Mouse (Mus musculus): ENCODE data around the gene Patl2. TPM values are rescaled to one million over a fixed set of nuclear protein-coding genes. Genes with fewer than 3 reads are reported as not detected.

Patl2 gene
- polyA plus RNA-seq, 1 experiment: not detected

DNA sequence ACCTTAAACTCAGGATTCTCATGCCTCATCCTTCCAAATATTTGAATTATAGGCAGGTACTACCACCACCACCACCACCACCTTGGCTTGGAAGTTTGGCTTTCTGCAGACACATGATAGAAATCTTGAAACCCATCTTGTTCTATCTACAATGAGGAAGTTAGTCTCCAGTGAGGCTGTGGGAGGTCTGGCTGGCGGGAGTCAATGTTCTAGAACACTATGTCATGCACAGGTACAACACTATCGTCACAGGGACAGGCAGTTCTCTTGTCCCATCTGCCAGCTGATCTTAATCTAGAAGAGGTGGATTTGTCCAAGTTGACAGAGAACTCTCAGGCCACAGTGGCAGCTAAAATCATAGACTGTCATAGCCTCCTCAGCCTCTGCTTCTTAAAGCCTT, 53.4 kb downstream of the Patl2 start:
- Histone ChIP-seq H3K4me3 (ENCODE audit: low read depth, low read length) (no peak overlapping the region), H3K27me3 (ENCODE audit: control insufficient read depth, insufficient read depth, low read length) (no peaks in the 10 kb centered on the region), H3K36me3 (ENCODE audit: control insufficient read depth, insufficient read depth, low read length) (no peaks in the 10 kb centered on the region), H3K4me1 (ENCODE audit: control insufficient read depth, insufficient read depth, insufficient read length, low read length) (peaks cover 7% of the 10 kb centered on the region; the same call in 1 of the 2 replicates), H3K27ac (ENCODE audit: insufficient read depth, low read depth, low read length) (no peak overlapping the region)
- WGBS: 72% methylated on average over 2 of the region's 2 CpGs
- no peak for TF ChIP-seq CTCF (IDR thresholded peaks at IDR 0.05; ENCODE audit: extremely low read depth, insufficient read length, insufficient replicate concordance, low read depth, low read length)
- TF ChIP-seq POLR2A (IDR thresholded peaks at IDR 0.05; ENCODE audit: low read depth, low read length): no peak

DNA sequence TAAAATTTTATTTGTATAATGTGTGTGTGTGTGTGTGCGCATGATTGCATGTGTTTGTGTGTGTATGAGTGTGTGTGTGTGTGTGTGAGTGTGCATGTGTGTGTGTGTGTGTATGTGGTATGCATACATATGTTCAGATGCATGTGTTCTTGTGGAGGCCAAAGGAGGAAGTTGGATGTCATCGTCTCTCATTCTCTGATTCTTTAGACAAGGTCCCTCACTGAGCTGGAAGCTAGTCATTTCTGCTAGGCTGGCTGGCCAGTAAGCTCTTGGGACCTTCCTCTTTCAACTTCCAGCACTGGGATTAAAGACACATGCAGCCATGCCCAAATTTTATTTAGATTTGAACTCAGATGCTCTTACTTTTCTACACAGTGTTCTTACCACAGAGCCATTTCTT, 53.9 kb downstream of the Patl2 start:
- Histone ChIP-seq H3K4me3 (ENCODE audit: low read depth, low read length) (no peak overlapping the region), H3K4me1 (ENCODE audit: control insufficient read depth, insufficient read depth, insufficient read length, low read length) (peaks cover 4% of the 10 kb centered on the region; the same call in 1 of the 2 replicates), H3K36me3 (ENCODE audit: control insufficient read depth, insufficient read depth, low read length) (no peaks in the 10 kb centered on the region), H3K27me3 (ENCODE audit: control insufficient read depth, insufficient read depth, low read length) (no peaks in the 10 kb centered on the region), H3K27ac (ENCODE audit: insufficient read depth, low read depth, low read length) (no peak overlapping the region)
- TF ChIP-seq POLR2A (IDR thresholded peaks at IDR 0.05; ENCODE audit: low read depth, low read length) (no peak), CTCF (IDR thresholded peaks at IDR 0.05; ENCODE audit: extremely low read depth, insufficient read length, insufficient replicate concordance, low read depth, low read length) (no peak)
- 88% methylated on average over 2 of the region's 2 CpGs for WGBS

DNA sequence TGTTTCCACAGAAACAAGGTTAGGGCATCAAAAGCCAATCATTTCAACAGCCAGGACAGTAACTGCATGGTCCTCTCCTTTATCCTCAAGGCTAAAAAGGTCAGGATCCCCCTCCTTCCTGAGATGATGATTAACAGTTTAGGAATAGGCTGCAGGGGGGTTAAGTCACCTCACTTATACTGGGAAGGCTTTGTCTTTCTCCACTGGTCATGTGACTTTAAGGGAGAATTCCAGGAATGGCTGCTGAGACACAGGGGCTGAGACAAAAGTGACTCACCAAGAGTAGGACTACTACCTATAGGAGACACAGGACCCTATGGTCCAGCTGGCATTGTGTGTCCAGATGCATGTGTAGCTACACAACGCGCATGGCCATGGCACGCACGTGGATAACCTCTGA, 58.4 kb downstream of the Patl2 start:
- 97% methylated on average over 4 of the region's 4 CpGs for WGBS
- H3K27me3 ChIP-seq (ENCODE audit: control insufficient read depth, insufficient read depth, low read length): no peaks in the 10 kb centered on the region
- TF ChIP-seq POLR2A (IDR thresholded peaks at IDR 0.05; ENCODE audit: low read depth, low read length): no peak
- no peak for TF ChIP-seq CTCF (IDR thresholded peaks at IDR 0.05; ENCODE audit: extremely low read depth, insufficient read length, insufficient replicate concordance, low read depth, low read length)
- H3K27ac ChIP-seq (ENCODE audit: insufficient read depth, low read depth, low read length): no peak overlapping the region
- 0 out of 2 replicates have a peak, but pooled peaks cover 2% of the 10 kb centered on the region for H3K4me1 ChIP-seq (ENCODE audit: control insufficient read depth, insufficient read depth, insufficient read length, low read length)
- no peaks in the 10 kb centered on the region for H3K36me3 ChIP-seq (ENCODE audit: control insufficient read depth, insufficient read depth, low read length)
- H3K4me3 ChIP-seq (ENCODE audit: low read depth, low read length): no peak overlapping the region

DNA sequence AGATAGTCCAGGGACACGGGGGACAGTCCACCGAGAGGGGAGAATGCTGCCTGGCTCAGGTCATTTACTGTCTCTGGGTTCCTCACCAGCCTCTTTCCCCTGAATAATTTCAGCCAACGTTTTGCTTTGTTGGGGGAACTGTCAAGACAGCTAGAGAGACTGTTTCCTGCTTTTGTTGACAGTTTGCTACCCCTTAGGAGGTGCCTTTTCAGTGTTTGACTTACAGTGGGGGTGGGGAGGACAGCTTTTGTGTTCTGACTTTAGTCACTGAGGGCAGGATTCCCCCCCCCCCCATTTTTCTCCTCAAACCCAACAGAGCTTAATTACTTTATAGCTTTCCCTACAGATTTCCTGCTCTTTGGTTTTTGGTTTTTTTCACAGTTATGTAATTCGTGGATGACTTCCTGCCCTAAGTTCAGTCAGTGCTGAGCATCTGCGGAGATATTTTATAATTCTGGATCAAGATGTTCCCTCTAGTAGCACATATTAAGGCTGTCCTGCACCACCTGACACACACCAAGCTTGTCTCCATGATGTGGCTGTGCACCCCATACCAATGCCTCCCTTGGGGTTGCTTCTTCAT, 59.1 kb downstream of the Patl2 start:
- WGBS: 27% methylated on average over 5 of the region's 5 CpGs
- H3K27me3 ChIP-seq (ENCODE audit: control insufficient read depth, insufficient read depth, low read length): no peaks in the 10 kb centered on the region
- no peaks in the 10 kb centered on the region for H3K36me3 ChIP-seq (ENCODE audit: control insufficient read depth, insufficient read depth, low read length)
- H3K4me3 ChIP-seq (ENCODE audit: low read depth, low read length): no peak overlapping the region
- H3K27ac ChIP-seq (ENCODE audit: insufficient read depth, low read depth, low read length): no peak overlapping the region
- TF ChIP-seq CTCF (IDR thresholded peaks at IDR 0.05; ENCODE audit: extremely low read depth, insufficient read length, insufficient replicate concordance, low read depth, low read length): no peak
- H3K4me1 ChIP-seq (ENCODE audit: control insufficient read depth, insufficient read depth, insufficient read length, low read length): no peaks in the 10 kb centered on the region

DNA sequence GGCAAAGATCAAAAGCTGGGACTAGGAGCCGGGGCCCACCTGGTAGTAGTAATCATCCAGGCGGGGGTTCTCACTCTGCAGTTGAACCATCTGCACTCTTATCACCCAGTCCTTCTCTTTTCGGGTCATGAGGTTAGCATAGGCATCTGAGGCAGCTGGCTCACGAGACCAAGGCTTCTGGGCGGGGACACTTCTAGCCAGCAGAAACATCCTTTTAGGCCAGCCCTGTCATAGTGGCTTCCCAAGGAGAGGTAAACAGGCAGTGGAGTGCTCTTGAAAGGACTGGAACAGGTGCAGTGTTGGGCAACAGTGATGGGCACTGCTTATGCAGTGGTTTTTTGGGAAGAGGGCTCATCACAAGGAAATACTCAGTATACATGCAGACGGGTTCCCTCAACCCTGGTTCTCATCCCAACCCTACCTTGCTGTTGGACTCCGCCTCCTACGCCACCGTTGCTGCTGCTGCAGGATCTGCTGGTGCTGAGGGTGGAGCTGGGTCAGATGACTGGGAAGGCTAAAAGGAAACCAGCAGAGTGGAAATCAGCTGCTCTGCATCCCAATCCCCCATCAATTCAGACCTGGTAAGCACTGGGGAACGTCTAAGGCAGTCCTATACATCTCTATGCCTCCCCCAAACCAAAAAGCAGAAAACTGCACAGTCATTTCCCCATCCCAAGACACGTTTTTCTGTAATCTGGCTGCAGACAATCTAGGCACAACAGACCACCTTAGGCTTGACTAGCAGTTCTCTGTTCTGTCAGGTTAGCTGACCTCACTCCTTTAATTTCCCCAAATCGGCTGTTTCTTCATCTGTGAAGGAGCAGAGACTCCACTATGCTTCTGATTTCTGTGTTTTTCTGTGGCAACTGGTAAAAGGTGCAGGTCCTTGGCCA, 60.1 kb downstream of the Patl2 start:
- Histone ChIP-seq H3K36me3 (ENCODE audit: control insufficient read depth, insufficient read depth, low read length) (no peaks in the 10 kb centered on the region), H3K4me3 (ENCODE audit: low read depth, low read length) (no peak overlapping the region), H3K27ac (ENCODE audit: insufficient read depth, low read depth, low read length) (no peak overlapping the region), H3K27me3 (ENCODE audit: control insufficient read depth, insufficient read depth, low read length) (no peaks in the 10 kb centered on the region), H3K4me1 (ENCODE audit: control insufficient read depth, insufficient read depth, insufficient read length, low read length) (no peaks in the 10 kb centered on the region)
- TF ChIP-seq POLR2A (IDR thresholded peaks at IDR 0.05; ENCODE audit: low read depth, low read length) (no peak), CTCF (IDR thresholded peaks at IDR 0.05; ENCODE audit: extremely low read depth, insufficient read length, insufficient replicate concordance, low read depth, low read length) (no peak)
- WGBS: 43% methylated on average over 12 of the region's 12 CpGs

DNA sequence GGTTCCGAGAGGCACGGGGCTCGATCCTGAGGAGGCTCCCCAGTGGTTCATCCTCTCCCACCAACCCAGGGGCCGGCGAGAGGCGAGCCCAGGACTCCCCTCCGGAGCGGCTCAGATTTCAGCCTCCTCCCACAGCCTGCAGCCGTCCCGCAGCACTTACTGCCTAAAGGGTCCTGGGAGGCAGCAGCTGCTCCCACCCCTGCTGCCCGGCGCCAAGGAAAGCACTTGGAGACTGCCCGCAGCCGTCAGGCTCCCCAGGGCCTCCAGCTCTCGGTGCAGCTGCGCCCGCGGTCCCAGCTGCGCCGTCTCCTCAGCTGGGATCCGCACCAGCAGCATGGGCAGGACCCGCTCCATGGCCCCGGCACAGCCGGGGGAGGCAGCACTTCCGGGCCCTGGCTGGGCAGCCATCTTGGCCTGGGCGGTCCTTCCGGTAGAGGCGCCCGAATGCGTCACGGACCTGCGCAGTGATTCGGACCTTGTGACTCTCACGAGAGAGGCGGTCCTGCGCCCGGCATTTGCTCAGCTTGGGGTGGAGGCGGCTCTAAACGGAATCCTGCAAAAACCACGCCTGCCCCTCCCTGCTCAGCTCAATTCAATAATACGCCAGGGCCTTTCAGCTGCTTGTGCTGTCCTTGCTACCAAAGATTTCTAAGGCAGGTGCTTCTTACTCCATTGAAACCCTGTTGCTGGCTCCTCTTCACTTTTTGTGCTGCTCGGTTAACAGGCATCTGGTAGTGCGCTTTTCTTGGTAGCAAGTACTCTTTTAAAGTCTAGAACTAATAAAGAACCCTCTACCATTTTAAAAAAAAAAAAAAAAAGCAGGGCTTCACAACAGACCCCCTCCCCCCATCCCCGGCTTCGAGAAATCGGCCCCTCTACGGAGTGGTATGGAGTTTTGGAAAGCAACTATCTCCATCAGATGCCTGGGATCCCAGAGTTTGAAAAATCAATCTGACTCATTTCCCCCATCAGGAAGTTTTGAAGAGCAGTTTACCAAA, 67.7 kb downstream of the Patl2 start, which contains the start of gene Spg11:
Spg11 (minus strand) TSS at position 426 of the 998 bp plus-strand sequence.
- peaks cover 8% of the 10 kb centered on the region for H3K36me3 ChIP-seq (ENCODE audit: control insufficient read depth, insufficient read depth, low read length)
- peak within 1 kb of the TSS; percentile 76 for H3K27ac ChIP-seq (ENCODE audit: insufficient read depth, low read depth, low read length)
- no peaks in the 10 kb centered on the region for H3K4me1 ChIP-seq (ENCODE audit: control insufficient read depth, insufficient read depth, insufficient read length, low read length)
- peak within 1 kb of the TSS; percentile 94 for H3K4me3 ChIP-seq (ENCODE audit: low read depth, low read length)
- TF ChIP-seq POLR2A (IDR thresholded peaks at IDR 0.05; ENCODE audit: low read depth, low read length) (peak; percentile 100), CTCF (IDR thresholded peaks at IDR 0.05; ENCODE audit: extremely low read depth, insufficient read length, insufficient replicate concordance, low read depth, low read length) (no peak)
- H3K27me3 ChIP-seq (ENCODE audit: control insufficient read depth, insufficient read depth, low read length): no peaks in the 10 kb centered on the region
- WGBS: under 1% methylated on average over 47 of the region's 47 CpGs

Data from small intestine, adult 2 months (tissue).